Mouse (Mus musculus): ENCODE data around the gene Tmprss9. TPM values are rescaled to one million over a fixed set of nuclear protein-coding genes. Genes with fewer than 3 reads are reported as not detected.

Gene Tmprss9
- polyA plus RNA-seq, 1 experiment from 2014 or later, result not detected

GRCm38 (mm10) chr10:80931695-80932094, 60.0 kb downstream of the Tmprss9 start:
- Histone ChIP-seq H3K4me2 (replicated peaks; ENCODE audit: low read depth) (peak overlapping the region; percentile 87), H3K9me3 (ENCODE audit: control insufficient read depth) (no peaks in the 10 kb centered on the region), H3K9ac (ENCODE audit: low read depth, low read length) (peak overlapping the region; percentile 19; the same call in 1 of the 2 replicates), H3K36me3 (ENCODE audit: control insufficient read depth, insufficient read depth) (no peaks in the 10 kb centered on the region), H3K27me3 (replicated peaks; ENCODE audit: control insufficient read depth, insufficient read depth, low read length) (no peaks in the 10 kb centered on the region), H3K4me3 (ENCODE audit: low read depth, low read length) (peak overlapping the region; percentile 78), H3K27ac (ENCODE audit: low read depth, low read length) (no peak overlapping the region), H3K4me1 (replicated peaks; ENCODE audit: control insufficient read depth, insufficient read depth, low read length) (peaks cover 29% of the 10 kb centered on the region)
- 9% methylated on average over 26 of the region's 26 CpGs for WGBS
- no peak for TF ChIP-seq CTCF (IDR thresholded peaks at IDR 0.05; ENCODE audit: low read depth)
- no peak for ATAC-seq

DNA sequence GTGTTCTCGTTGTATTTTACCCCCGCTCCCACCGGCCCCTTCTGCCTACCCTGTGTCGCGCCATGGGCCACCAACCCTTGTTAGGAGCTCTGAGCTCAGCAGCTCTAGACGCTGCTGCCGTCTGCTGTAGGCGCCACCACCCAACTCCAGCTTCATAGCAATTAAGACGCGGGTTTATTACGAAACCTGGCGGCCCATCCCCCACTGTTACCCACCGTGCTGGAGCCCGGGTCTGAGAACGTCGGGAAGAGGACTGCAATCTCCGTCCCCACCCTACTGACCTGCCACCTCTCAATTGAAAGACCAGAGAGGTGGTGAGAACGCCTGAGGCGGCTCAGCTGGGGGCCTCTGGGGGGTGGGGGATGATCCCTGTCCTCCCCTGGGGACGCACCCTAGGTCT, 60.6 kb downstream of the Tmprss9 start:
- H3K4me1 ChIP-seq (replicated peaks; ENCODE audit: control insufficient read depth, insufficient read depth, low read length), result peaks cover 30% of the 10 kb centered on the region
- peak overlapping the region; percentile 87 for H3K4me2 ChIP-seq (replicated peaks; ENCODE audit: low read depth)
- no peaks in the 10 kb centered on the region for H3K36me3 ChIP-seq (ENCODE audit: control insufficient read depth, insufficient read depth)
- WGBS, result 2% methylated on average over 20 of the region's 20 CpGs
- H3K27me3 ChIP-seq (replicated peaks; ENCODE audit: control insufficient read depth, insufficient read depth, low read length), result no peaks in the 10 kb centered on the region
- H3K27ac ChIP-seq (ENCODE audit: low read depth, low read length), result 0 out of 2 replicates have a peak overlapping the region, but pooled peaks have one; percentile 11
- TF ChIP-seq CTCF (IDR thresholded peaks at IDR 0.05; ENCODE audit: low read depth), result no peak
- H3K4me3 ChIP-seq (ENCODE audit: low read depth, low read length), result peak overlapping the region; percentile 78
- H3K9me3 ChIP-seq (ENCODE audit: control insufficient read depth), result no peaks in the 10 kb centered on the region
- no peak for ATAC-seq
- peak overlapping the region; percentile 19 for H3K9ac ChIP-seq (ENCODE audit: low read depth, low read length)

- peak overlapping the region; percentile 58 for H3K27ac ChIP-seq (ENCODE audit: low read depth, low read length)
- WGBS, result 7% methylated on average over 17 of the region's 17 CpGs
- no peaks in the 10 kb centered on the region for H3K27me3 ChIP-seq (replicated peaks; ENCODE audit: control insufficient read depth, insufficient read depth, low read length)
- H3K9ac ChIP-seq (ENCODE audit: low read depth, low read length), result peak overlapping the region; percentile 19
- H3K4me3 ChIP-seq (ENCODE audit: low read depth, low read length), result peak overlapping the region; percentile 78
- H3K9me3 ChIP-seq (ENCODE audit: control insufficient read depth), result no peaks in the 10 kb centered on the region
- H3K4me2 ChIP-seq (replicated peaks; ENCODE audit: low read depth), result peak overlapping the region; percentile 87
- H3K4me1 ChIP-seq (replicated peaks; ENCODE audit: control insufficient read depth, insufficient read depth, low read length), result peaks cover 35% of the 10 kb centered on the region
- no peaks in the 10 kb centered on the region for H3K36me3 ChIP-seq (ENCODE audit: control insufficient read depth, insufficient read depth)
- TF ChIP-seq CTCF (IDR thresholded peaks at IDR 0.05; ENCODE audit: low read depth), result no peak
- no peak for ATAC-seq
These were observed 61.2 kb downstream of the Tmprss9 start for GRCm38 (mm10) chr10:80932700-80933420.

GRCm38 (mm10) chr10:80933421-80933979, 61.9 kb downstream of the Tmprss9 start:
- ATAC-seq, result peak; percentile 11; the same call in 1 of the 2 replicates
- WGBS, result 2% methylated on average over 21 of the region's 21 CpGs
- H3K9ac ChIP-seq (ENCODE audit: low read depth, low read length), result no peak overlapping the region
- no peaks in the 10 kb centered on the region for H3K36me3 ChIP-seq (ENCODE audit: control insufficient read depth, insufficient read depth)
- H3K27me3 ChIP-seq (replicated peaks; ENCODE audit: control insufficient read depth, insufficient read depth, low read length), result no peaks in the 10 kb centered on the region
- no peak for TF ChIP-seq CTCF (IDR thresholded peaks at IDR 0.05; ENCODE audit: low read depth)
- 0 out of 2 replicates have a peak overlapping the region, but pooled peaks have one; percentile 21 for H3K4me3 ChIP-seq (ENCODE audit: low read depth, low read length)
- peaks cover 35% of the 10 kb centered on the region for H3K4me1 ChIP-seq (replicated peaks; ENCODE audit: control insufficient read depth, insufficient read depth, low read length)
- H3K4me2 ChIP-seq (replicated peaks; ENCODE audit: low read depth), result peak overlapping the region; percentile 87
- no peaks in the 10 kb centered on the region for H3K9me3 ChIP-seq (ENCODE audit: control insufficient read depth)
- peak overlapping the region; percentile 50; the same call in 1 of the 2 replicates for H3K27ac ChIP-seq (ENCODE audit: low read depth, low read length)

- Histone ChIP-seq H3K27ac (ENCODE audit: low read depth, low read length) (peak overlapping the region; percentile 50; the same call in 1 of the 2 replicates), H3K4me2 (replicated peaks; ENCODE audit: low read depth) (no peak overlapping the region)
These were observed 62.7 kb downstream of the Tmprss9 start for GRCm38 (mm10) chr10:80934136-80934985.

GRCm38 (mm10) chr10:80935241-80935640, 63.6 kb downstream of the Tmprss9 start:
- Histone ChIP-seq H3K9me3 (ENCODE audit: control insufficient read depth) (no peaks in the 10 kb centered on the region), H3K27ac (ENCODE audit: low read depth, low read length) (no peak overlapping the region), H3K4me3 (ENCODE audit: low read depth, low read length) (no peak overlapping the region), H3K27me3 (replicated peaks; ENCODE audit: control insufficient read depth, insufficient read depth, low read length) (no peaks in the 10 kb centered on the region), H3K36me3 (ENCODE audit: control insufficient read depth, insufficient read depth) (no peaks in the 10 kb centered on the region), H3K4me1 (replicated peaks; ENCODE audit: control insufficient read depth, insufficient read depth, low read length) (peaks cover 46% of the 10 kb centered on the region), H3K9ac (ENCODE audit: low read depth, low read length) (no peak overlapping the region), H3K4me2 (replicated peaks; ENCODE audit: low read depth) (peak overlapping the region; percentile 65; the same call in 1 of the 2 replicates)
- ATAC-seq, result no peak
- 45% methylated on average over 3 of the region's 3 CpGs for WGBS
- TF ChIP-seq CTCF (IDR thresholded peaks at IDR 0.05; ENCODE audit: low read depth), result no peak

More at GRCm38 (mm10) chr10:80934136-80934985, 62.7 kb downstream of the Tmprss9 start:
- WGBS, result 67% methylated on average over 14 of the region's 14 CpGs
- no peak for ATAC-seq
- no peak overlapping the region for H3K9ac ChIP-seq (ENCODE audit: low read depth, low read length)
- H3K36me3 ChIP-seq (ENCODE audit: control insufficient read depth, insufficient read depth), result no peaks in the 10 kb centered on the region
- H3K4me3 ChIP-seq (ENCODE audit: low read depth, low read length), result no peak overlapping the region
- peaks cover 41% of the 10 kb centered on the region for H3K4me1 ChIP-seq (replicated peaks; ENCODE audit: control insufficient read depth, insufficient read depth, low read length)
- no peak for TF ChIP-seq CTCF (IDR thresholded peaks at IDR 0.05; ENCODE audit: low read depth)
- no peaks in the 10 kb centered on the region for H3K27me3 ChIP-seq (replicated peaks; ENCODE audit: control insufficient read depth, insufficient read depth, low read length)
- no peaks in the 10 kb centered on the region for H3K9me3 ChIP-seq (ENCODE audit: control insufficient read depth)
